In the genomic region with DNA sequence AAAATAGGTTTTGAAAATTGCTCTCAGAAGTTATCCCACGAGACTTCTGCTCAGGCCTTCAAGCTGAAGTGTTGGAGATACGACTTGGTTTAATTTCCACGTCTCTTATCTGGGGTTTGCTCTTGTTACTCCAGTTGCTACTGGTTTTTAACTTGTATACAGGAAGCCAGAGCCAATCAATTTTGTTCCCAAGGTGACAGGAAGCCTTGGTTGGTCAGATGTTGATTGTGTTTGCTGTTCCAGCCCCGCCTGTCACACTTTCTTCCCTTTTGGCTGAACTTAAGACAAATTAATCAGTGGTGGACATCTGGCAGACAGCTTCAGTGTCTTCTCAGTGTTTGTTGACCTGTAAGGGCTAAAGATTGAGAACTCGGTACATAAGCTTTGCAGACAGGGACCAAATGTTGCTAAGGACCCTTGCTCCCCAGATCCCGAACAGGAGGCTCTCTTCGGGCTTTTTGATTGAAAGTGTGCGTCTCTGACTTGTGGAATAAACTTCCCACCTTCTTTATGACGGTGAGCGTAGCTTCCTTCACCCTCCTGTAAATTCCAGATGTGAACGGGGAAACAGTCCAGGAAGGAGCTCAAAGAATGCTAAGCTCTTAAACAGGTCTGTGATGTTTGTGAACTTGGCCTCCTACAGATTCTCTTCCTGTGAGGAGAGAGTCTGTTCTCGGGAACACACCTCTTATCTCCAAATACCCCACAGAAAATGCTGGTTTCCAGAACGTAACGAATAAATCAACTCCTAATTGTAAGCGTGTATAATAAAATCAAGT, we compare ENCODE assay signal across 9 mouse cellular contexts.
DNase-seq lines count a peak whose midpoint lies in the region; ATAC-seq and TF ChIP-seq lines count a peak whose summit lies in the region.
"Had no signal": no experiment of that assay in that cellular context is flagged by ENCODE, and none has a peak within 500 bp of the region (broad histone marks: within the 10 kb centered on the region; RNA-seq: fewer than 3 reads in every experiment).

No protein-coding gene starts in this region.

- TF ChIP-seq CTCF in gastrocnemius, adult 2 months (IDR thresholded peaks at IDR 0.05): no peak
- TF ChIP-seq CTCF in kidney, postnatal 0 days (IDR thresholded peaks at IDR 0.05; ENCODE audit: low read depth): no peak
- no peak for TF ChIP-seq CTCF in lung, postnatal 0 days (IDR thresholded peaks at IDR 0.05)

- H3K36me3 ChIP-seq in heart, embryonic 11.5 days (ENCODE audit: control insufficient read depth, insufficient read depth, low read length): no peaks in the 10 kb centered on the region
- no peaks in the 10 kb centered on the region for H3K36me3 ChIP-seq in kidney, postnatal 0 days (ENCODE audit: insufficient read depth, low read length)
- no peaks in the 10 kb centered on the region for H3K36me3 ChIP-seq in lung, postnatal 0 days (ENCODE audit: insufficient read depth, low read length)

- peak overlapping the region; percentile 86 for H3K27ac ChIP-seq in gastrocnemius, adult 2 months
- H3K27ac ChIP-seq in heart, embryonic 11.5 days (ENCODE audit: low read depth, low read length): 0 out of 2 replicates have a peak overlapping the region, but pooled peaks have one; percentile 7
- no peak overlapping the region for H3K27ac ChIP-seq in kidney, postnatal 0 days
- H3K27ac ChIP-seq in lung, postnatal 0 days (ENCODE audit: low read length): no peak overlapping the region

- TF ChIP-seq EP300 in lung, postnatal 0 days (IDR thresholded peaks at IDR 0.05): peak; percentile 85

- peak overlapping the region; percentile 13; the same call in 1 of the 2 replicates for H3K4me3 ChIP-seq in gastrocnemius, adult 2 months
- no peak overlapping the region for H3K4me3 ChIP-seq in heart, embryonic 11.5 days (ENCODE audit: low read depth, low read length)
- no peak overlapping the region for H3K4me3 ChIP-seq in kidney, postnatal 0 days (replicated peaks; ENCODE audit: low read depth, low read length)
- H3K4me3 ChIP-seq in lung, postnatal 0 days (ENCODE audit: low read depth, low read length): no peak overlapping the region

- H3K9ac ChIP-seq in heart, embryonic 11.5 days (ENCODE audit: low read depth, low read length): no peak overlapping the region
- no peak overlapping the region for H3K9ac ChIP-seq in kidney, postnatal 0 days (ENCODE audit: low read depth, low read length)
- no peak overlapping the region for H3K9ac ChIP-seq in lung, postnatal 0 days (replicated peaks; ENCODE audit: low read depth)

- intact Hi-C loops in gastrocnemius, adult 2 months (cut with DNase I): loop anchor here (5.0 kb wide), 1 partner anchor 57 kb away; no protein-coding TSS in a partner anchor

- no peaks in the 10 kb centered on the region for H3K27me3 ChIP-seq in heart, embryonic 11.5 days (ENCODE audit: control insufficient read depth, insufficient read depth, low read length)
- no peaks in the 10 kb centered on the region for H3K27me3 ChIP-seq in kidney, postnatal 0 days (ENCODE audit: insufficient read depth, low read length)
- no peaks in the 10 kb centered on the region for H3K27me3 ChIP-seq in lung, postnatal 0 days (replicated peaks; ENCODE audit: insufficient read depth, low read length)

- no peak for ATAC-seq in heart, embryonic 11.5 days (replicated peaks; ENCODE audit: insufficient number of reproducible peaks, low FRiP score, low TSS enrichment)
- no peak for ATAC-seq in kidney, postnatal 0 days (replicated peaks; ENCODE audit: low FRiP score, low read depth)
- ATAC-seq in lung, postnatal 0 days: peak; percentile 54

- no peak for DNase-seq in gastrocnemius, adult 2 months
- no peak for DNase-seq in gastrocnemius, adult 8-10 months (ENCODE audit: low spot score in 2 of 2)
- peak; percentile 77 for DNase-seq in kidney, postnatal 0 days (ENCODE audit: low spot score)
- peak; percentile 59 for DNase-seq in lung, postnatal 0 days (ENCODE audit: low spot score)
- no peak for DNase-seq in left cerebral cortex, adult 9 months (ENCODE audit: low spot score in 2 of 2)
- DNase-seq in urinary bladder, postnatal 10 days (ENCODE audit: low spot score): no peak
- no peak for DNase-seq in B cell, adult 2 months

- no peak overlapping the region for H3K4me2 ChIP-seq in heart, embryonic 11.5 days
- H3K4me2 ChIP-seq in kidney, postnatal 0 days (ENCODE audit: low read length): no peak overlapping the region
- H3K4me2 ChIP-seq in lung, postnatal 0 days (replicated peaks; ENCODE audit: low read depth, low read length): no peak overlapping the region
- H3K4me2 ChIP-seq: midbrain, embryonic 11.5 days had no signal

- no peaks in the 10 kb centered on the region for H3K4me1 ChIP-seq in heart, embryonic 11.5 days (ENCODE audit: control insufficient read depth, insufficient read depth, low read length)
- H3K4me1 ChIP-seq in kidney, postnatal 0 days (replicated peaks; ENCODE audit: insufficient read depth, low read length): no peaks in the 10 kb centered on the region
- no peaks in the 10 kb centered on the region for H3K4me1 ChIP-seq in lung, postnatal 0 days (ENCODE audit: insufficient read depth, low read depth, low read length)

- H3K9me3 ChIP-seq in heart, embryonic 11.5 days (replicated peaks; ENCODE audit: control insufficient read depth, low read length): no peaks in the 10 kb centered on the region
- no peaks in the 10 kb centered on the region for H3K9me3 ChIP-seq in kidney, postnatal 0 days (replicated peaks; ENCODE audit: low read length)
- no peaks in the 10 kb centered on the region for H3K9me3 ChIP-seq in lung, postnatal 0 days (ENCODE audit: low read length)

- 34% methylated on average over 15 of the region's 15 CpGs for WGBS in heart, embryonic 11.5 days (ENCODE audit: insufficient replicate concordance)
- 24% methylated on average over 15 of the region's 15 CpGs for WGBS in kidney, postnatal 0 days
- WGBS in lung, postnatal 0 days: 22% methylated on average over 15 of the region's 15 CpGs

Comparison
In these comparisons a context has a peak if more than half of its experiments do, and no peak if none do; other contexts are left out.
1. DNase-seq: peak in kidney, postnatal 0 days (single experiment) and lung, postnatal 0 days (single experiment); none in gastrocnemius, adult 2 months (single experiment), gastrocnemius, adult 8-10 months (0 of 2), left cerebral cortex, adult 9 months (0 of 2), urinary bladder, postnatal 10 days (single experiment) and B cell, adult 2 months (0 of 2).
2. H3K27ac ChIP-seq: peak in gastrocnemius, adult 2 months (single experiment) and heart, embryonic 11.5 days (single experiment); none in kidney, postnatal 0 days (single experiment) and lung, postnatal 0 days (single experiment).